Mouse (Mus musculus): ENCODE results near the gene Zfp119b. TPM values are rescaled to one million over a fixed set of nuclear protein-coding genes. Genes with fewer than 3 reads are reported as not detected.
A peak's percentile ranks its signal among the peaks of the same experiment; 100 is the strongest.
"Not testable (repeated sequence)": the region's sequence is repeated elsewhere in the genome, so short reads cannot be mapped to it uniquely, and the experiment has no call there.

Gene Zfp119b
- total RNA-seq, 2 experiments from 2014 or later, result 3.1 to 3.4 TPM

- DNase-seq (ENCODE audit: extremely low spot score in 1 of 2, low spot score in 1 of 2), result no peak
These were observed 9.2 kb upstream of the Zfp119b start for GRCm38 (mm10) chr17:55958584-55958886.

DNA sequence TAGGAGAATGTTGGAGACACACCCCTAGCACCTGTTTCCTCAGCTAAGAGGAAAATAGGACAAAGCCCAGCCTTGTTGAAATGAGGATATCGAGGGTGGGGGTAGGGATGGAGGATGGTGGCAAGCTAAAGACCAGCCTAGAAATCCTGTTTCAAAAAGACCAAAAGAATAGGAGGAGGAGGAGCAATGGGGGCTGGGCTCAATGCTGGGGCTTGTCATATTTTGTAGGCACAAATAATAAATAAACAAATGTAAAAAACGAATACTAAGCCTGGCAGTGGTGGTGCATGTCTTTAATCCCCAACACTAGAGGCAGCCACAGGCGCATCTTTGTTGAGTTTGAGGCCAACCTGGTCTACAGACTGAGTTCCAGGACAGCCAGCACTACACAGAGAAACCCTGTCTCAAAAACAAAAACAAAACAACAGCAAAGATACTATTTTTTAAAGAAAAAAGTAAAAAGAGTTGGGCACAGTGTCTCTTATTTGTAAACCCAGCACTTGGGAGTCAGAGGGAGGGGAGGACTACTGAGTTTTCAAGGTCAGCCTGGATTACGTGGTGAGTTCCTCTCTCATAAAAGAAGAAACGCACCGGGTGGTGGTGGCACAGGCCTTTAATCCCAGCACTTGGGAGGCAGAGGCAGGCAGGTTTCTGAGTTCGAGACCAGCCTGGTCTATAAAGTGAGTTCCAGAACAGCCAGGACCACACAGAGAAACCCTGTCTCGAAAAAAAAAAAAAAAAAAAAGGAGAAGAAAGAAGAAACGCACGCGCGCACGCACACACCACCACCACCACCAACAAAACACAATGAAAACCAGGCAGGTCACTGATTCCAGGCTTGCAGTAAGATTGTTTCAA is 8.7 kb upstream of the Zfp119b start:
- DNase-seq (ENCODE audit: extremely low spot score in 1 of 2, low spot score in 1 of 2), result no peak

- peak; percentile 74 to 86 for DNase-seq (ENCODE audit: extremely low spot score in 1 of 2, low spot score in 1 of 2)
These were observed 7.9 kb upstream of the Zfp119b start for GRCm38 (mm10) chr17:55957168-55957567.

DNA sequence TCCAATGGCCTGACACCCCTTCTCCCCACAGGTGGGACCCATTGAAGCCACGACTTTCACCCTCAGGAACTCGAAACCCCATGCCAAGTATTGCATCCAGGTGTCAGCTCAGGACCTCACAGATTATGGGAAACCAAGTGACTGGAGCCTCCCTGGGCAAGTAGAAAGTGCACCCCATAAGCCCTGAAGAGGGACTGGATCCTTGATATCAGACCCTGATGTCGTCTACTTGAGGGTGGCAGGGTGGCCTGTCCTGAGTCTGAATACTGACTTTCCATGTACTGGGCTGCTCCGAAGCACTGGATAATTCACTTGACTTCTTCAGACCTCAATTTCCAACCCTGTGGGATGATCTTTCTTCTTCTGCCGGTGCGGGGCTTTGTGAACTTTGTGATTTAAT is 7.3 kb upstream of the Zfp119b start:
- DNase-seq (ENCODE audit: extremely low spot score in 1 of 2, low spot score in 1 of 2), result no peak

- DNase-seq (ENCODE audit: extremely low spot score in 1 of 2, low spot score in 1 of 2), result peak; percentile 62 to 68
These were observed 6.8 kb upstream of the Zfp119b start for GRCm38 (mm10) chr17:55956129-55956528.

- DNase-seq (ENCODE audit: extremely low spot score in 1 of 2, low spot score in 1 of 2), result no peak
These were observed 4.9 kb upstream of the Zfp119b start for GRCm38 (mm10) chr17:55954229-55954628.

- no peak for DNase-seq (ENCODE audit: extremely low spot score in 1 of 2, low spot score in 1 of 2)
These were observed 4.5 kb upstream of the Zfp119b start for GRCm38 (mm10) chr17:55953751-55954150.

GRCm38 (mm10) chr17:55952447-55953027 is 3.2 kb upstream of the Zfp119b start, which contains the start of gene Ebi3:
TSS of gene Ebi3 (plus strand) at chr17:55952640.
- no peak for DNase-seq (ENCODE audit: extremely low spot score in 1 of 2, low spot score in 1 of 2)

DNA sequence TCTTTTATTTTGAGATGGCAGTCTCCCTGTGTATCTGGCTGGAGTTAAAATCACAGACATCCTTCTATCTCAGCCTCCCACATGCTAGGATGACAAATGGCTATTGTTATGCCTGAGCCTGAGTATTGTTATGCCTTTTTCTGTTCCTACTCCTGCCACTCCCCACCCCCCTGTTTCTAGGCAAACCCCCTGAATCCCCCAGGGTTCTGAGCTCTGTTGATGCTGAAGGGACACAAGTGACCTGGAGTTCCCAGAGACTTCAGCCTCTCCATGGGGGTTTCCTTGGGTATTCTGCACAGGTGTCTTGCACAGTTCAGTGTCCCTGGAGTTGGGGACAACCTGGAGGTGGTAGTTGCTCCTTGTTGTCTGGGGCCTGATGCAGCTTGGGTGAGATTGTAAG is 2.7 kb upstream of the Zfp119b start:
- DNase-seq (ENCODE audit: extremely low spot score in 1 of 2, low spot score in 1 of 2), result no peak

DNA sequence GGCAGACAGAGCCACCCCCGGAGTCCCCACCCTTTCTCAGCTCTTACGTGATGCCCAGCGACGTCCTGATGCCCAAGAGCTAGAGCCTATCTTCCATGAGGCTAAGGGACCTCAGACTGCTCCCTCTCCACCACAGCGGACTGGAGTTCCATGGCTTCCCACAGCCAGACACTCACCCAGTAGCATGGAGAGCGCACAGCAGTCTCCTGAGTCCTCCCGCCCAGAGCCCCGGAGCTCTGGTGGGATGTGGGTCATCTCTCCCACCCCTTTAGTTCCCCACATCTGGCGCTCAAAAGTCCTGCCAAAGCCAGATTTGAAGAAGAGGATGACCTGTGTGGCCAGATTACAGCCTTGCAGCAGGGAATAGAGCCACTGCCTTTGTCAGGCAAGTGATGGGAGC is 1.3 kb upstream of the Zfp119b start:
- DNase-seq (ENCODE audit: extremely low spot score in 1 of 2, low spot score in 1 of 2), result no peak

GRCm38 (mm10) chr17:55948647-55949046 is 653 bp downstream of the Zfp119b start:
- DNase-seq (ENCODE audit: extremely low spot score in 1 of 2, low spot score in 1 of 2), result no peak

GRCm38 (mm10) chr17:55945696-55946095 is 3.6 kb downstream of the Zfp119b start:
- DNase-seq (ENCODE audit: extremely low spot score in 1 of 2, low spot score in 1 of 2), result no peak

DNA sequence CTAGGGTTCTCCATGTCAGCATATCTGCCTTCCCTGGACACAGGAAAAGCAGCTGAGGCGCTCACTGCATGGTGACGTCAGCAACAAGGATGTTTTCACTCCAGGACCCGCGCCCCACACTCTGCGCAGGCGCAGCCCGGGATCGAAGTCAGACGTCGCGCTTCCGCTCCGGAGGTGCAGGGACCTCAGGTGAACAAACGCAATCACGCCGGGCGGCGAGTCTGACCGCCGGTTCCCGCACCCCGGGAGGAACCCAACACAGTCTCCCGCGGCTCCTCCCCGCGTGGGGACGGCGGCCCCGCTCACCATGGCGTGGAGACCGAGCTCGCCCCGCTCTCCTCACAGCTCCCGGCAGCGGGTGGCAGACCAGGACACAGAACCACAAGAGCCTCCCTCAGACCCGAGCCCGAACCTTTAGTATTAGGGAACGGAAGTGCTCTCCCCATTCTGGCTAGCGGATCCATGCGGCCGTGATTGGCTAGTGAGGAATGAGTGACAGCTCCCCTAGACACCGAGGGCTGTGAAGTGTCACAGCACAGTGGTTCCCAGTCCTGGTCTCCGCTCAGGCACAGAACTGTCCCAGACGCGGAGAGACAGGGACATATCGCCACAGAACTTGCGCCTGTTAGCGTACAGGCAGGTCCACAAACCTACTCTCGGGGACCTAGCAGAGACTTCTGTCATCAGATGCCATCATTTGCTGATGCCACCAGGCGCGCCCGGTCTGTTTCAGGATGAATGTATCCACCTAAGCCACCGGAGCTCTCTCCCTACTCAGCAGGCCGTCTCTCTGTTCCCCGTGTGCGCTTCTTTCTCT is 4.2 kb downstream of the Zfp119b start:
- peak; percentile 79 to 84 for DNase-seq (ENCODE audit: extremely low spot score in 1 of 2, low spot score in 1 of 2)

GRCm38 (mm10) chr17:55944387-55944865 is 4.9 kb downstream of the Zfp119b start:
- not testable (repeated sequence) for DNase-seq (ENCODE audit: extremely low spot score in 1 of 2, low spot score in 1 of 2)

DNA sequence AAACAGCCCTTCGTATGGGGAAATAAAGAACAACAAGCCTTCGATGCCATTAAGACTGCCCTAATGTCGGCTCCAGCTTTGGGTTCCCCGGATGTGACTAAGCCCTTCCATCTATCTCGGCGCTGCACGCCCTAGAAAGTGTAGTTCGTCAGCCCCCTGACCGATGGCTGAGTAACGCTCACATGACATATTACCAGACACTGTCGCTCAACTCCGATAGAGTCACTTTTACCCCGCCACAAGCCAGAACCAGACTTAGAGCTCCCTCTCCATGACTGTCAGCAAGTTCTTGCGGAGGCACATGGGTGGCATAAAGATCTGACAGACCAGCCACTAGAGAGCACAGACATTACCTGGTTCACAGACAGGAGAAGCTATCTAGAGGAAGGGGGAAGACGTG is 16.1 kb downstream of the Zfp119b start:
- DNase-seq (ENCODE audit: extremely low spot score in 1 of 2, low spot score in 1 of 2), result no peak

GRCm38 (mm10) chr17:55932635-55933034 is 16.7 kb downstream of the Zfp119b start:
- no peak for DNase-seq (ENCODE audit: extremely low spot score in 1 of 2, low spot score in 1 of 2)

- DNase-seq (ENCODE audit: extremely low spot score in 1 of 2, low spot score in 1 of 2), result peak; percentile 36 to 51
These were observed 17.5 kb downstream of the Zfp119b start for GRCm38 (mm10) chr17:55931553-55932502.

GRCm38 (mm10) chr17:55906669-55907068 is 42.6 kb downstream of the Zfp119b start:
- no peak for DNase-seq (ENCODE audit: extremely low spot score in 1 of 2, low spot score in 1 of 2)

DNA sequence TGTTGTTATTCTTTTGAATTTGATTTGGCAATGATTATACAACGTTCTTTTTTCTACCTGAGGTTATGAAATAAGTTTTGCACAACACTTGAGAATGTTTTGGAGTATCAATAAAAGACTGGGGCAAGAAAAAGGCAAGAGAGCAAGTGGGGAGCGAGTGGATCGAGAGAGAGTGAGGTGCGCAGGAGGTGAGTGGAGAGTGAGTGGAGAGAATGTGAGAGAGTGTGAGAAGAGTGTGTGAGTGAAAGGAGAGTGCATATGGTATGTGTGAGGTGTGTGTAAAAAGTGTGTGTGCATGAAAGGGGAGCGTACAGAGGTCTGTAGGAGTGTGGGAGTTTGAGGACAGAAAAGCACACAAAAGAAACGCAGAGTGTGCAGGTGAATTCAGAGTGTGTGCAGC is 45.2 kb downstream of the Zfp119b start:
- DNase-seq (ENCODE audit: extremely low spot score in 1 of 2, low spot score in 1 of 2), result no peak

- no peak for DNase-seq (ENCODE audit: extremely low spot score in 1 of 2, low spot score in 1 of 2)
These were observed 45.6 kb downstream of the Zfp119b start for GRCm38 (mm10) chr17:55903687-55904086.

All from layer of hippocampus, postnatal 25 days (tissue).